Mouse (Mus musculus) CH12.LX (cell line): ENCODE measurements around the gene Nrap.

Experiments
- BHLHE40 ChIP-seq: IDR thresholded peaks from 2 replicates; pipeline ENCODE4 v1.6.1; 2011; ENCODE audit warnings: mild to moderate bottlenecking, low read depth, low read length, improper control_type of control experiment
- CTCF ChIP-seq, 2 experiments: IDR thresholded peaks in 1 of 2; conservative IDR thresholded peaks in 1 of 2; 2 replicates each; pipeline ENCODE4 v1.5.1; 2011 to 2012; ENCODE audit warnings: low read depth in 2 of 2, low read length in 2 of 2, improper control_type of control experiment in 1 of 2, inconsistent platforms in 1 of 2, mild to moderate bottlenecking in 1 of 2, moderate library complexity in 1 of 2
- ELF1 ChIP-seq: IDR thresholded peaks from 2 replicates; pipeline ENCODE4 v1.6.1; 2014; ENCODE audit warnings: low read depth, mild to moderate bottlenecking, inconsistent platforms, low read length, improper control_type of control experiment
- POLR2A ChIP-seq: IDR thresholded peaks from 2 replicates; pipeline ENCODE4 v1.6.1; 2011; ENCODE audit warnings: low read depth, mild to moderate bottlenecking, improper control_type of control experiment, low read length
- USF1 ChIP-seq: IDR thresholded peaks from 2 replicates; pipeline ENCODE4 v1.6.1; 2014; ENCODE audit warnings: low read depth, mild to moderate bottlenecking, inconsistent platforms, low read length, improper control_type of control experiment
- USF2 ChIP-seq: conservative IDR thresholded peaks from 2 replicates; pipeline ENCODE4 v1.6.1; 2011; ENCODE audit warnings: low read depth, low read length, improper control_type of control experiment

DNA sequence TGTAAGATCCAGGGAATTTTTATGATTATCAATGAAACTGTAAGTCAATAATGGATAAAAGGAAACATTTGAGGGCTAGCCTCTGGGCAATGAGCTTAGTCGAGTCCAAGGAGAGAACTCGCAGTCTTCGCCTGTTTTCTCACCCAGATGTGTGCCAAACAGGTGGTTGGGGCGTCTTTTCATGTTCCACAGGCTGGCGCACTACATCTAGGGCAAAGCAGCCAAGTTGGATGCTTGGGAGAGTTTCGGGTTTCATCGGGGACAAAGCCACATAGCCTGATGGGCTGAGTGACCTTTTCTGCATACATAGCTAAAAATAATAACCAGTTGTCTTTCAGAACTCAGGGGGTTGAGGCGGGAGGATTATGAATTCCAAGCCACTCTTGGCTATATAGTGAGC lies 100.2 kb downstream of the Nrap start:
- TF ChIP-seq POLR2A (no peak), USF2 (no peak), ELF1 (no peak), CTCF (conservative IDR thresholded peaks at IDR 0.05 in 1 of 2, IDR thresholded peaks at IDR 0.05 in 1 of 2; ENCODE audit: low read depth in 2 of 2, low read length in 2 of 2) (no peak), USF1 (no peak), BHLHE40 (no peak)
